ENCODE assay signal across 8 mouse cellular contexts in the genomic region with DNA sequence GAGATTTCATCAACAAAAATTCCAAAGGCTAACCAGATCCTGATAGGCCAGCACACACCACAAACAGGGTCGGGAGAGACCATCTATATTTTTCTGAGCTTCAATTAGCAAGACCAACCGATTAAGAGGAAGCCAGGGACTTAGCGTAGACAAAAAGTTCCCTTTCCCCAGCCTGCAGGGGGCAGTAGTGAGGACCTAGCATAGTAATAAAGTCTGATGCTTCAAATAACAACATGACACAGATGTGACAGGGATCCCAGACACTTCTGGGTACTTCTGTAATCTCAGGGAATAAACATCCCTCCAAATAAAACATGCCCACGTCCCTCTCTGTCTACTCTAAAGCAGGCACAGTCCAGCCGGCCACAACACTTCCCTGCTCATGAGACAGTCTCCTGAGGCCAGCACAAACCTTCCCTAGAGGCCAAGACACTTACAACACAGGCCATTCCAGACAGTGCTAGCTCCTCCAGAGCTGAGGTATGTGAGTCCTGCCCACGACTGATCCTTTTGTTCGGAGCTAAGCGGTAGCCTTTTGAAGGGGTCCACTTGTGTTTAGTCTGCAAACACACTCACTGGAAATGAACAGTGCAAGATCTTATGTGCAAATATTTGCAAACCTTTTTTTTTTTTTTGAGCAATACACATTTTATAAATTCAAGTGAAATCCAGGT. TPM values are rescaled to one million over a fixed set of nuclear protein-coding genes. Genes with fewer than 3 reads are reported as not detected.
DNase-seq lines count a peak whose midpoint lies in the region; ATAC-seq and TF ChIP-seq lines count a peak whose summit lies in the region.

No protein-coding gene starts in this region.

- H3K9me3 ChIP-seq in forebrain, postnatal 0 days (ENCODE audit: low read length): no peaks in the 10 kb centered on the region
- H3K9me3 ChIP-seq in forebrain, embryonic 16.5 days (ENCODE audit: control insufficient read depth, low read length): no peaks in the 10 kb centered on the region
- H3K9me3 ChIP-seq in midbrain, embryonic 14.5 days (ENCODE audit: control insufficient read depth, low read length): no peaks in the 10 kb centered on the region
- H3K9me3 ChIP-seq in midbrain, embryonic 13.5 days: no peaks in the 10 kb centered on the region
- H3K9me3 ChIP-seq in embryonic facial prominence, embryonic 11.5 days (replicated peaks; ENCODE audit: control insufficient read depth, low read length): no peaks in the 10 kb centered on the region
- no peaks in the 10 kb centered on the region for H3K9me3 ChIP-seq in stomach, embryonic 15.5 days

- H3K27me3 ChIP-seq in forebrain, postnatal 0 days (ENCODE audit: insufficient read depth, low read length): no peaks in the 10 kb centered on the region
- no peaks in the 10 kb centered on the region for H3K27me3 ChIP-seq in forebrain, embryonic 16.5 days (replicated peaks; ENCODE audit: control insufficient read depth, insufficient read depth, low read length)
- H3K27me3 ChIP-seq in midbrain, embryonic 14.5 days (ENCODE audit: control insufficient read depth, insufficient read depth, low read length): no peaks in the 10 kb centered on the region
- no peaks in the 10 kb centered on the region for H3K27me3 ChIP-seq in midbrain, embryonic 13.5 days
- H3K27me3 ChIP-seq in embryonic facial prominence, embryonic 11.5 days (ENCODE audit: control insufficient read depth, insufficient read depth, low read length): no peaks in the 10 kb centered on the region
- no peaks in the 10 kb centered on the region for H3K27me3 ChIP-seq in stomach, embryonic 15.5 days (replicated peaks)

- ATAC-seq in forebrain, postnatal 0 days: no peak
- ATAC-seq in forebrain, embryonic 16.5 days: no peak
- ATAC-seq in midbrain, embryonic 14.5 days (ENCODE audit: low FRiP score, low TSS enrichment): no peak
- ATAC-seq in midbrain, embryonic 13.5 days: no peak
- no peak for ATAC-seq in embryonic facial prominence, embryonic 11.5 days (replicated peaks; ENCODE audit: insufficient number of reproducible peaks, low FRiP score, low TSS enrichment, low read depth)
- ATAC-seq in stomach, embryonic 15.5 days (ENCODE audit: insufficient read depth, low FRiP score, low read depth): peak; percentile 79; the same call in 1 of the 2 replicates

- H3K27ac ChIP-seq in forebrain, postnatal 0 days (ENCODE audit: low read depth, low read length): no peak overlapping the region
- no peak overlapping the region for H3K27ac ChIP-seq in forebrain, embryonic 16.5 days (ENCODE audit: low read length)
- H3K27ac ChIP-seq in midbrain, embryonic 14.5 days (replicated peaks; ENCODE audit: low read depth, low read length): no peak overlapping the region
- no peak overlapping the region for H3K27ac ChIP-seq in midbrain, embryonic 13.5 days
- no peak overlapping the region for H3K27ac ChIP-seq in embryonic facial prominence, embryonic 11.5 days (replicated peaks; ENCODE audit: low read depth, low read length)
- no peak overlapping the region for H3K27ac ChIP-seq in stomach, embryonic 15.5 days

- H3K36me3 ChIP-seq in forebrain, postnatal 0 days (ENCODE audit: insufficient read depth): no peaks in the 10 kb centered on the region
- no peaks in the 10 kb centered on the region for H3K36me3 ChIP-seq in forebrain, embryonic 16.5 days (ENCODE audit: control insufficient read depth, insufficient read depth)
- H3K36me3 ChIP-seq in midbrain, embryonic 14.5 days (ENCODE audit: control insufficient read depth, insufficient read depth, low read length): no peaks in the 10 kb centered on the region
- peaks cover 9% of the 10 kb centered on the region; the same call in 1 of the 2 replicates for H3K36me3 ChIP-seq in midbrain, embryonic 13.5 days
- H3K36me3 ChIP-seq in embryonic facial prominence, embryonic 11.5 days (replicated peaks; ENCODE audit: control insufficient read depth, insufficient read depth, low read depth, low read length): no peaks in the 10 kb centered on the region
- no peaks in the 10 kb centered on the region for H3K36me3 ChIP-seq in stomach, embryonic 15.5 days

- 80% methylated on average over 8 of the region's 8 CpGs for WGBS in forebrain, postnatal 0 days
- 82% methylated on average over 8 of the region's 8 CpGs for WGBS in forebrain, embryonic 16.5 days
- WGBS in midbrain, embryonic 14.5 days: 79% methylated on average over 8 of the region's 8 CpGs
- 76% methylated on average over 8 of the region's 8 CpGs for WGBS in midbrain, embryonic 13.5 days
- 76% methylated on average over 8 of the region's 8 CpGs for WGBS in embryonic facial prominence, embryonic 11.5 days
- WGBS in stomach, embryonic 15.5 days: 68% methylated on average over 8 of the region's 8 CpGs

- DNase-seq in forebrain, postnatal 0 days: no peak
- peak; percentile 27 for DNase-seq in midbrain, embryonic 14.5 days
- peak; percentile 39 for DNase-seq in embryonic facial prominence, embryonic 11.5 days (ENCODE audit: low spot score)
- DNase-seq in lung, postnatal 10 days: peak; percentile 86
- no peak for DNase-seq in urinary bladder, adult 2 months (ENCODE audit: low spot score)

- TF ChIP-seq CTCF in forebrain, postnatal 0 days (IDR thresholded peaks at IDR 0.05; ENCODE audit: low read depth): peak; percentile 30

- no peak overlapping the region for H3K4me3 ChIP-seq in forebrain, postnatal 0 days (ENCODE audit: low read depth, low read length)
- H3K4me3 ChIP-seq in forebrain, embryonic 16.5 days (replicated peaks; ENCODE audit: low read length): no peak overlapping the region
- no peak overlapping the region for H3K4me3 ChIP-seq in midbrain, embryonic 14.5 days (replicated peaks; ENCODE audit: low read depth, low read length)
- no peak overlapping the region for H3K4me3 ChIP-seq in midbrain, embryonic 13.5 days (replicated peaks)
- no peak overlapping the region for H3K4me3 ChIP-seq in embryonic facial prominence, embryonic 11.5 days (ENCODE audit: low read depth, low read length)
- no peak overlapping the region for H3K4me3 ChIP-seq in stomach, embryonic 15.5 days (replicated peaks)

- no peaks in the 10 kb centered on the region for H3K4me1 ChIP-seq in forebrain, postnatal 0 days (ENCODE audit: insufficient read depth)
- no peaks in the 10 kb centered on the region for H3K4me1 ChIP-seq in forebrain, embryonic 16.5 days (replicated peaks; ENCODE audit: control insufficient read depth, insufficient read depth, low read length)
- no peaks in the 10 kb centered on the region for H3K4me1 ChIP-seq in midbrain, embryonic 14.5 days (ENCODE audit: control insufficient read depth, insufficient read depth, low read length)
- H3K4me1 ChIP-seq in midbrain, embryonic 13.5 days (replicated peaks): no peaks in the 10 kb centered on the region
- no peaks in the 10 kb centered on the region for H3K4me1 ChIP-seq in embryonic facial prominence, embryonic 11.5 days (ENCODE audit: control insufficient read depth, insufficient read depth, low read length)
- H3K4me1 ChIP-seq in stomach, embryonic 15.5 days: no peaks in the 10 kb centered on the region; the same call in 1 of the 2 replicates

- no peak overlapping the region for H3K9ac ChIP-seq in forebrain, postnatal 0 days
- H3K9ac ChIP-seq in forebrain, embryonic 16.5 days (replicated peaks; ENCODE audit: low read depth, low read length): no peak overlapping the region
- no peak overlapping the region for H3K9ac ChIP-seq in midbrain, embryonic 14.5 days (replicated peaks; ENCODE audit: low read length)
- no peak overlapping the region for H3K9ac ChIP-seq in midbrain, embryonic 13.5 days (replicated peaks)
- no peak overlapping the region for H3K9ac ChIP-seq in embryonic facial prominence, embryonic 11.5 days (replicated peaks; ENCODE audit: low read length)
- H3K9ac ChIP-seq in stomach, embryonic 15.5 days: no peak overlapping the region

- no peak overlapping the region for H3K4me2 ChIP-seq in forebrain, postnatal 0 days (ENCODE audit: low read depth)
- H3K4me2 ChIP-seq in forebrain, embryonic 16.5 days (ENCODE audit: low read length): no peak overlapping the region
- no peak overlapping the region for H3K4me2 ChIP-seq in midbrain, embryonic 14.5 days (ENCODE audit: low read length)
- H3K4me2 ChIP-seq in midbrain, embryonic 13.5 days (replicated peaks): no peak overlapping the region
- H3K4me2 ChIP-seq in embryonic facial prominence, embryonic 11.5 days (ENCODE audit: low read depth, low read length): no peak overlapping the region
- no peak overlapping the region for H3K4me2 ChIP-seq in stomach, embryonic 15.5 days

RNA-seq across cellular contexts. Expression of a gene that starts 37.6 kb away (rescaled TPM):
- 19.5 and 26.0 TPM in 2 replicates for total RNA-seq in forebrain, postnatal 0 days (2014; rRNA removed)
- 7.4 and 9.8 TPM in 2 replicates for polyA plus RNA-seq in forebrain, postnatal 0 days (2015; fragmentation: Nextera tagmentation; extraction: Ambion mirVana)
- 9.7 and 13.7 TPM in 2 replicates for polyA plus RNA-seq in forebrain, embryonic 16.5 days (2015; fragmentation: Nextera tagmentation; extraction: Ambion mirVana)
- polyA plus RNA-seq in midbrain, embryonic 14.5 days (2014; fragmentation: Nextera tagmentation; extraction: Ambion mirVana): 6.6 and 11.5 TPM in 2 replicates
- 10.2 and 10.3 TPM in 2 replicates for polyA plus RNA-seq in midbrain, embryonic 13.5 days (2015; fragmentation: Nextera tagmentation; extraction: Ambion mirVana)
- 18.9 and 20.6 TPM in 2 replicates for polyA plus RNA-seq in embryonic facial prominence, embryonic 11.5 days (2014; fragmentation: Nextera tagmentation; extraction: Ambion mirVana)
- polyA plus RNA-seq in stomach, embryonic 15.5 days (2015; fragmentation: Nextera tagmentation; extraction: Ambion mirVana): 7.4 and 9.4 TPM in 2 replicates
- polyA plus RNA-seq in urinary bladder, adult 2 months (2012; rRNA removed): 11.5 and 12.0 TPM in 2 replicates

Comparison
In these comparisons a context has a peak if more than half of its experiments do, and no peak if none do; other contexts are left out.
1. DNase-seq: peak in midbrain, embryonic 14.5 days (single experiment), embryonic facial prominence, embryonic 11.5 days (single experiment) and lung, postnatal 10 days (single experiment); none in forebrain, postnatal 0 days (single experiment) and urinary bladder, adult 2 months (single experiment).